Mouse (Mus musculus) heart, adult 2 months (tissue): Measurements from ENCODE around the gene Vars.

Experiments used
- CTCF ChIP-seq: fragments of 200-600 bp; IDR thresholded peaks from 2 replicates; pipeline ENCODE4 v1.8.1; 2022; ENCODE audit warnings: antibody characterized with exemption, mild to moderate bottlenecking, moderate library complexity
- EP300 ChIP-seq: fragments of 200-500 bp; IDR thresholded peaks from 2 replicates; pipeline ENCODE4 v1.6.1; 2011; ENCODE audit warnings: low read depth, low read length, control low read depth; ENCODE audit not compliant: insufficient read depth
- POLR2A ChIP-seq: fragments of 200-500 bp; IDR thresholded peaks from 2 replicates; pipeline ENCODE4 v1.6.1; 2011; ENCODE audit warnings: mild to moderate bottlenecking, low read depth, low read length, control low read depth; ENCODE audit not compliant: insufficient read depth

DNA sequence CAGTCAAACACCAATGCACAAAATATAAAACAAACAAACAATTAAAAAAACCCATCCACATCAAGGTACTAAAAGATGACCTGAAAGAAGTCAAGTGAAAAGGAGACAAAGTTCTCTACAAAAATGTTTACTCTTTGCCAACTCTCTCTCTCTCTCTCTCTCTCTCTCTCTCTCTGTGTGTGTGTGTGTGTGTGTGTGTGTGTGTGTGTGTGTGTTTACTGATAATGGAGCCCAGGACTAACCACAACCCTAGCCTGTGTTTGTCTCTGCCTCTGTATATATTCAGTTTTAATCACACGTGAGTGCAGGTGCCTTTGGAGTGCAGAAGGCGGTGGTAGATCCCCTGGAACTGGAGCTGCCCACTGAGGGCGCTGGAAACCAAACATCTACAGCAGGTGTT is 56.3 kb downstream of the Vars start:
- no peak for TF ChIP-seq POLR2A
- TF ChIP-seq CTCF = no peak
- TF ChIP-seq EP300 = no peak
